Comparison of ENCODE assay signal across 9 mouse cellular contexts in the genomic region with DNA sequence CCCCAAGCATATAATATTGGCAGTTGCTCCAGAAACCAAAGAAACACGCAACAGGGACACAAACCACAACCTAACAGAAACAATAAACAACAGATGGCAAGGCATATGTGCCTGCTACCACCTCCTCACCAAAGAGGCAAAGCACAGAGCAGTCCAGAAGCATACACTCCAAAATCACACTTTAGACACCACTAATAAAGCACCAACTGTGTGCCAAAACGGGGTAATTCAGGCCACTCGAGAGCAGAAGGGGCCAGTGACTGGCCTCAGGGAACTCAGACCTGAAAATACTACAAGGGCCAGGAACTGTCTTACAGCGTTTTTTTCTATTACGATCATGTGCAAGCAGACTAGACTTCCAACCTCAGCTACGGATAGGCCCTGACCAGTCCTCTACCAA. TPM values are rescaled to one million over a fixed set of nuclear protein-coding genes. Genes with fewer than 3 reads are reported as not detected.
A peak's percentile ranks its signal among the peaks of the same experiment; 100 is the strongest.
DNase-seq lines count a peak whose midpoint lies in the region; ATAC-seq and TF ChIP-seq lines count a peak whose summit lies in the region.
"Had no signal": no experiment of that assay in that cellular context is flagged by ENCODE, and none has a peak within 500 bp of the region (broad histone marks: within the 10 kb centered on the region; RNA-seq: fewer than 3 reads in every experiment).

No protein-coding gene starts in this region.

- no peaks in the 10 kb centered on the region for H3K36me3 ChIP-seq in heart, postnatal 0 days (replicated peaks; ENCODE audit: control insufficient read depth, insufficient read depth, low read length)
- H3K36me3 ChIP-seq in hindbrain, postnatal 0 days (ENCODE audit: insufficient read depth, low read length) = no peaks in the 10 kb centered on the region

- H3K4me3 ChIP-seq in heart, postnatal 0 days (ENCODE audit: low read depth, low read length) = no peak overlapping the region
- H3K4me3 ChIP-seq in bone marrow, adult 2 months (replicated peaks; ENCODE audit: control insufficient read depth, low read depth, low read length) = no peak overlapping the region
- no peak overlapping the region for H3K4me3 ChIP-seq in brown adipose tissue, adult 24 weeks (ENCODE audit: insufficient read depth, low read depth, low read length)
- no peak overlapping the region for H3K4me3 ChIP-seq in hindbrain, postnatal 0 days (ENCODE audit: low read length)

- TF ChIP-seq POLR2A in bone marrow, adult 2 months (IDR thresholded peaks at IDR 0.05; ENCODE audit: borderline replicate concordance, control insufficient read depth, low read depth, low read length) = no peak

- no peak for TF ChIP-seq CTCF in heart, postnatal 0 days (IDR thresholded peaks at IDR 0.05; ENCODE audit: low read depth)
- TF ChIP-seq CTCF in bone marrow, adult 2 months (IDR thresholded peaks at IDR 0.05; ENCODE audit: control insufficient read depth, insufficient read depth, low read length) = no peak
- TF ChIP-seq CTCF in hindbrain, postnatal 0 days (IDR thresholded peaks at IDR 0.05; ENCODE audit: low read depth) = no peak

- H3K9ac ChIP-seq in heart, postnatal 0 days (replicated peaks; ENCODE audit: low read depth, low read length) = no peak overlapping the region
- no peak overlapping the region for H3K9ac ChIP-seq in hindbrain, postnatal 0 days (replicated peaks; ENCODE audit: low read length)

- no peak for ATAC-seq in heart, postnatal 0 days (ENCODE audit: insufficient read depth, low read depth)
- ATAC-seq in hindbrain, postnatal 0 days = no peak
- ATAC-seq: lung, postnatal 0 days had no signal

- no peak overlapping the region for H3K4me2 ChIP-seq in heart, postnatal 0 days (ENCODE audit: low read depth, low read length)
- H3K4me2 ChIP-seq in hindbrain, postnatal 0 days (ENCODE audit: low read depth, low read length) = peak overlapping the region; percentile 21

- H3K4me1 ChIP-seq in heart, postnatal 0 days (ENCODE audit: control insufficient read depth, insufficient read depth) = peaks cover 64% of the 10 kb centered on the region
- 0 out of 2 replicates have a peak, but pooled peaks cover 2% of the 10 kb centered on the region for H3K4me1 ChIP-seq in bone marrow, adult 2 months (ENCODE audit: control insufficient read depth, insufficient read depth, low read length)
- peaks cover 40% of the 10 kb centered on the region for H3K4me1 ChIP-seq in brown adipose tissue, adult 24 weeks (ENCODE audit: control insufficient read depth, insufficient read depth, insufficient read length, low read length)
- peaks cover 21% of the 10 kb centered on the region; the same call in 1 of the 2 replicates for H3K4me1 ChIP-seq in hindbrain, postnatal 0 days (ENCODE audit: insufficient read depth, low read length)

- no peaks in the 10 kb centered on the region for H3K27me3 ChIP-seq in heart, postnatal 0 days (ENCODE audit: control insufficient read depth, insufficient read depth, low read length)
- H3K27me3 ChIP-seq in hindbrain, postnatal 0 days (ENCODE audit: insufficient read depth, low read length) = no peaks in the 10 kb centered on the region

- WGBS in heart, postnatal 0 days = 59% methylated on average over 6 of the region's 6 CpGs
- WGBS in bone marrow, adult 2 months = 72% methylated on average over 6 of the region's 6 CpGs
- WGBS in hindbrain, postnatal 0 days = 50% methylated on average over 6 of the region's 6 CpGs

- H3K9me3 ChIP-seq in heart, postnatal 0 days (replicated peaks; ENCODE audit: control insufficient read depth, low read length) = no peaks in the 10 kb centered on the region
- no peaks in the 10 kb centered on the region for H3K9me3 ChIP-seq in hindbrain, postnatal 0 days (ENCODE audit: low read length)

- no peak for DNase-seq in heart, postnatal 0 days (ENCODE audit: low spot score)
- no peak for DNase-seq in heart, adult 11 months
- DNase-seq in hindbrain, postnatal 0 days (ENCODE audit: low spot score) = no peak
- no peak for DNase-seq in neural tube, embryonic 10.5 days (ENCODE audit: extremely low spot score, low spot score)
- no peak for DNase-seq in retina, embryonic 14.5 days (ENCODE audit: low spot score)
- DNase-seq in frontal cortex, postnatal 10 days (ENCODE audit: low spot score in 2 of 2) = no peak

- peak overlapping the region; percentile 72 for H3K27ac ChIP-seq in heart, postnatal 0 days (ENCODE audit: low read depth)
- H3K27ac ChIP-seq in bone marrow, adult 2 months (ENCODE audit: control insufficient read depth, insufficient read depth, low read depth, low read length, poor library complexity) = 0 out of 2 replicates have a peak overlapping the region, but pooled peaks have one; percentile 30
- H3K27ac ChIP-seq in brown adipose tissue, adult 24 weeks (replicated peaks; ENCODE audit: low read depth, low read length) = 0 out of 2 replicates have a peak overlapping the region, but pooled peaks have one; percentile 15
- 0 out of 2 replicates have a peak overlapping the region, but pooled peaks have one; percentile 52 for H3K27ac ChIP-seq in hindbrain, postnatal 0 days

- no peak for TF ChIP-seq EP300 in heart, postnatal 0 days (IDR thresholded peaks at IDR 0.05; ENCODE audit: low read depth)

RNA-seq across cellular contexts. Expression of gene Lrig1, which starts 14.3 kb away (rescaled TPM):
- total RNA-seq in heart, postnatal 0 days (2014; rRNA removed; ENCODE audit: low replicate concordance) = 50.2 and 54.3 TPM in 2 replicates
- polyA plus RNA-seq in heart, postnatal 0 days (2015; fragmentation: Nextera tagmentation; extraction: Ambion mirVana) = 7.1 and 7.3 TPM in 2 replicates
- polyA plus RNA-seq in bone marrow, adult 2 months (2011; ENCODE audit: insufficient read depth, insufficient read length, low replicate concordance, missing spikeins) = 1.3 and 3.0 TPM in 2 replicates
- polyA plus RNA-seq in brown adipose tissue, adult 24 weeks (2012; ENCODE audit: insufficient read depth, insufficient read length, missing spikeins) = 23.3 and 47.0 TPM in 2 replicates
- 131 and 146 TPM in 2 replicates for total RNA-seq in hindbrain, postnatal 0 days (2014; rRNA removed)
- polyA plus RNA-seq in hindbrain, postnatal 0 days (2015; fragmentation: Nextera tagmentation; extraction: Ambion mirVana) = 23.0 and 27.8 TPM in 2 replicates

Comparison
In these comparisons a context has a peak if more than half of its experiments do, and no peak if none do; other contexts are left out.
1. H3K27ac ChIP-seq: peak in every context shown above with its lines; median percentile 72 in heart, postnatal 0 days; 52 in hindbrain, postnatal 0 days; 30 in bone marrow, adult 2 months; 15 in brown adipose tissue, adult 24 weeks.